Mouse (Mus musculus): ENCODE measurements around the gene Gm10096.
"Not testable (repeated sequence)": the region's sequence is repeated elsewhere in the genome, so short reads cannot be mapped to it uniquely, and the experiment has no call there.

Gm10096 gene

GRCm38 (mm10) chrX:28954602-28955001, at the start of gene Gm10096:
TSS of gene Gm10096 (minus strand) at chrX:28954702.
- DNase-seq = not testable (repeated sequence)

Data from lung, adult 18-20 months (tissue).